Mouse (Mus musculus): ENCODE measurements around the gene Fam168b. TPM values are rescaled to one million over a fixed set of nuclear protein-coding genes. Genes with fewer than 3 reads are reported as not detected.

The Fam168b gene
- polyA plus RNA-seq, 1 experiment from 2014 or later: 11.3 TPM

DNA sequence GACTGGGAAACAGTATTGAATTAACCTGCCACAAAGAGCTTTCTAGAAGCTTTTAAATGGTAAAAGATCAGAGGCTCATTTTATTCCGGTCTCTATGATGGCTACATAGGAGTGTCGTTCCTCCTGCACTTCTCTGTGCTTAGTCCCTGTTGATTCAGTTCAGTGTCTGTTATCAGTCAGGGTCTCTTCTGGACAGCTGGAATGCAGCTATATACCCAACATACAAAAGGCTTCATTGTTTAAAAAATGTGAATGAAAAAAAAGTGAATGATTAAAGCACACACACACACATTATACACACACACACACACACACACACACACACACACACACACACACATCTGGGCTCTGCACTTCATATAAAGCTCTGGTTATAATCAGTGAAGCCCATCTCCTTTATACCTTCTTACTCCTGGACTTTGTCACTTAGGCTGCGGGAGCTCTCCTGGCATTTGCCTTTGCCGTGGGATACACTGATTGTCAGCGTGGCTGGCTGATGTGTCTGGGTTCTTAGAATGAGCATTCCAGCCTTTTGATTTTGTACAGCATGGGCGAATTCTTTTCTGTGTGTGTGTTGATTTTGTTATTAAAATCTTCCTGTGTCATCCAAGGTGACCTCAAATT is 59.2 kb downstream of the Fam168b start:
- no peak for TF ChIP-seq EP300 (IDR thresholded peaks at IDR 0.05; ENCODE audit: low read depth)
- TF ChIP-seq CTCF (IDR thresholded peaks at IDR 0.05; ENCODE audit: low read depth): no peak
- DNase-seq (no peak), ATAC-seq (no peak)
- Histone ChIP-seq H3K27me3 (ENCODE audit: insufficient read depth, low read length) (no peaks in the 10 kb centered on the region), H3K27ac (ENCODE audit: low read depth) (no peak overlapping the region), H3K4me1 (ENCODE audit: insufficient read depth) (no peaks in the 10 kb centered on the region), H3K4me2 (ENCODE audit: low read depth, low read length) (no peak overlapping the region), H3K9me3 (ENCODE audit: low read length) (no peaks in the 10 kb centered on the region), H3K4me3 (ENCODE audit: low read depth, low read length) (no peak overlapping the region), H3K9ac (replicated peaks) (no peak overlapping the region), H3K36me3 (replicated peaks; ENCODE audit: insufficient read depth, low read length) (no peaks in the 10 kb centered on the region)
- WGBS (ENCODE audit: insufficient replicate concordance): 64% methylated on average over 6 of the region's 6 CpGs

DNA sequence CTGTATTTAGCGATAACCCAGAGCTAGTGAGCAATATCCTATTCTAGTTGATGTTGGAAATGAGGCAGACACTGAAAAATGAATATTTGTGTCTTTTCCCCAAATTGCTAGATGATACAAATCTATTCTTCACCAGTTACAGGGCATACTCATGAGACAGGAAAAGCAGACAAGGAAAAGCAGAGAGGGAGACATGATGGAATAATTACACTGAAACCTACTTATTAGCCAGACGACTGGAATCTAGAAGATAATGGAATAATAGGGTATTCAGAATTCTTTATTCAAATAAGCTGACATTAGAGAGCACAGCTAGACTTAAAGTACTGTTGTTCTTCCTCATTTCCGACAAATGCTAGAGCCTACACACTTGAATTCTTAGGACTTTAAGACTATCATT is 67.0 kb downstream of the Fam168b start:
- no peak overlapping the region for H3K9ac ChIP-seq (replicated peaks)
- DNase-seq (no peak), ATAC-seq (no peak)
- no peaks in the 10 kb centered on the region for H3K36me3 ChIP-seq (replicated peaks; ENCODE audit: insufficient read depth, low read length)
- no peak for TF ChIP-seq EP300 (IDR thresholded peaks at IDR 0.05; ENCODE audit: low read depth)
- no peak for TF ChIP-seq CTCF (IDR thresholded peaks at IDR 0.05; ENCODE audit: low read depth)
- no peak overlapping the region for H3K27ac ChIP-seq (ENCODE audit: low read depth)
- H3K4me1 ChIP-seq (ENCODE audit: insufficient read depth): no peaks in the 10 kb centered on the region
- H3K9me3 ChIP-seq (ENCODE audit: low read length): no peaks in the 10 kb centered on the region
- H3K4me3 ChIP-seq (ENCODE audit: low read depth, low read length): no peak overlapping the region
- H3K27me3 ChIP-seq (ENCODE audit: insufficient read depth, low read length): no peaks in the 10 kb centered on the region
- 82% methylated on average over 3 of the region's 3 CpGs for WGBS (ENCODE audit: insufficient replicate concordance)
- no peak overlapping the region for H3K4me2 ChIP-seq (ENCODE audit: low read depth, low read length)

DNA sequence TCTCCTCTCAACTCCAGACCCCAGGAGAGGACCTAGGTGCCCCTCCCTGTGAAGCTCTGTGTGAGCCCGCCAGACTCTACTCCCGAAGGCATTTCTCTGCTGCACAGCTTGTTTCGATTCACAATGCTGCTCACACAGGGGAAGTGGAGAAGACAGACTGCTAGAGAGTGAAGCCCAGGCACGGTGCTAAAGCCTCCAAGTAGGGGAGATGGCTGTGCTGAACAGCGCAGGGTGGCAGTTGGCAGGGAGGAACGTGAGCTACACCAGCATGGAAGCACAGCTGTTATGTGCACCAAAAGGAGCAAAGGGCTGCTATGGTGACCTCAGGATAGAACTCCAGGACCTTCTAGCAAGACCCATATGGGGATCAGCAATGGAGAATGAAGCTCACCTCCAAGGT is 74.0 kb downstream of the Fam168b start:
- H3K4me1 ChIP-seq (ENCODE audit: insufficient read depth): no peaks in the 10 kb centered on the region
- H3K4me3 ChIP-seq (ENCODE audit: low read depth, low read length): no peak overlapping the region
- H3K9ac ChIP-seq (replicated peaks): no peak overlapping the region
- no peaks in the 10 kb centered on the region for H3K36me3 ChIP-seq (replicated peaks; ENCODE audit: insufficient read depth, low read length)
- DNase-seq: no peak
- no peak overlapping the region for H3K4me2 ChIP-seq (ENCODE audit: low read depth, low read length)
- WGBS (ENCODE audit: insufficient replicate concordance): 59% methylated on average over 6 of the region's 6 CpGs
- no peak overlapping the region for H3K27ac ChIP-seq (ENCODE audit: low read depth)
- no peaks in the 10 kb centered on the region for H3K9me3 ChIP-seq (ENCODE audit: low read length)
- H3K27me3 ChIP-seq (ENCODE audit: insufficient read depth, low read length): no peaks in the 10 kb centered on the region
- TF ChIP-seq CTCF (IDR thresholded peaks at IDR 0.05; ENCODE audit: low read depth) (no peak), EP300 (IDR thresholded peaks at IDR 0.05; ENCODE audit: low read depth) (no peak)
- no peak for ATAC-seq

DNA sequence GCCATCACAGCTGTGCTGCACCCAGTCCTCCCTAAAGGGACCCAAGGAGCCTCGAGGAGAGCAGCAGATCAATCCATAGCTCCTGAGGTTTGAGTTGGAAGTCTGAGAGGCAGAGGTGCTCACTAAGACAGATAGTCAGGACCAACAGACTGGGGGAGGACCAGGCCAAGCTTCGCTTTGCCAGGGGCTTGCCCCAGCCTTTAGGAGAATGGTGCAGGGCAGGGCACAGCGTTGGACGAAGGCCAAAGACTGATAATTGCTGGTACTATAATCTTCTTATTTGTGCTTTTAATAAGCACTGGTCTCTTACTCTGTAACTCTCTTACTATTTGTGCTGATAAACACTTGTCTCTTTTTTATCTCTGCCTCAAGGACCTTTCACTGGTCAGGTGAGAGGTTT is 75.0 kb downstream of the Fam168b start:
- Histone ChIP-seq H3K9ac (replicated peaks) (no peak overlapping the region), H3K4me3 (ENCODE audit: low read depth, low read length) (no peak overlapping the region), H3K36me3 (replicated peaks; ENCODE audit: insufficient read depth, low read length) (no peaks in the 10 kb centered on the region), H3K4me1 (ENCODE audit: insufficient read depth) (no peaks in the 10 kb centered on the region), H3K27me3 (ENCODE audit: insufficient read depth, low read length) (no peaks in the 10 kb centered on the region), H3K9me3 (ENCODE audit: low read length) (no peaks in the 10 kb centered on the region), H3K27ac (ENCODE audit: low read depth) (no peak overlapping the region), H3K4me2 (ENCODE audit: low read depth, low read length) (no peak overlapping the region)
- ATAC-seq (no peak), DNase-seq (no peak)
- WGBS (ENCODE audit: insufficient replicate concordance): 46% methylated on average over 4 of the region's 4 CpGs
- TF ChIP-seq CTCF (IDR thresholded peaks at IDR 0.05; ENCODE audit: low read depth): no peak
- TF ChIP-seq EP300 (IDR thresholded peaks at IDR 0.05; ENCODE audit: low read depth): no peak

DNA sequence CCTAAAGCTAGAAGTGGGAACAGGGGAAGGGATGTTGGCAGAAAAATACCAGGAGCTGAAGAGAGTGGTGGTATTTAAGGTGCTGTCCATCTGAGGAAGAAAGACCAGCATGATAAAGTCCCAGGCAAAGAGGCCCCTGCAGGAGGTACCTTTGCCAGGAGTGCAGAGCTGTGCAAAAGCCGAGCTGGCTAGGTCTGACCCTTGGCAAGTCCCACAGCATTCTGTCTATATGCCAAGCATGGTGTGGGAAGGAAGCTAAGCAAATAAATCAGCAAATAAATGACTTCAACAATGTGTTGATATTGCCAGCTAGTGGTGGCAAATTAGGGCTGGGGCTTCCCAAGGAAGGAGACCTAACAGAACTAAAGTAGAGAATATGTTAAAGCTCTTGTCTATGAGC is 76.0 kb downstream of the Fam168b start:
- Histone ChIP-seq H3K36me3 (replicated peaks; ENCODE audit: insufficient read depth, low read length) (no peaks in the 10 kb centered on the region), H3K4me2 (ENCODE audit: low read depth, low read length) (no peak overlapping the region), H3K27ac (ENCODE audit: low read depth) (no peak overlapping the region), H3K4me3 (ENCODE audit: low read depth, low read length) (no peak overlapping the region), H3K9ac (replicated peaks) (no peak overlapping the region), H3K27me3 (ENCODE audit: insufficient read depth, low read length) (no peaks in the 10 kb centered on the region), H3K9me3 (ENCODE audit: low read length) (no peaks in the 10 kb centered on the region), H3K4me1 (ENCODE audit: insufficient read depth) (no peaks in the 10 kb centered on the region)
- WGBS (ENCODE audit: insufficient replicate concordance): 37% methylated on average over 1 of the region's 1 CpGs
- ATAC-seq (no peak), DNase-seq (no peak)
- no peak for TF ChIP-seq CTCF (IDR thresholded peaks at IDR 0.05; ENCODE audit: low read depth)
- TF ChIP-seq EP300 (IDR thresholded peaks at IDR 0.05; ENCODE audit: low read depth): no peak

Other genes starting within 250 kb of the Fam168b start
- 9.2 and 10.1 TPM in 2 replicates for gene Plekhb2, start 6.9 kb upstream of the Fam168b start, polyA plus RNA-seq (2015; fragmentation: Nextera tagmentation; extraction: Ambion mirVana)

Measured in liver, postnatal 0 days (tissue).